Mouse (Mus musculus): ENCODE measurements around the gene Uhmk1. TPM values are rescaled to one million over a fixed set of nuclear protein-coding genes. Genes with fewer than 3 reads are reported as not detected.

Uhmk1 gene
- polyA plus RNA-seq, 1 experiment from 2014 or later, result 6.8 TPM

DNA sequence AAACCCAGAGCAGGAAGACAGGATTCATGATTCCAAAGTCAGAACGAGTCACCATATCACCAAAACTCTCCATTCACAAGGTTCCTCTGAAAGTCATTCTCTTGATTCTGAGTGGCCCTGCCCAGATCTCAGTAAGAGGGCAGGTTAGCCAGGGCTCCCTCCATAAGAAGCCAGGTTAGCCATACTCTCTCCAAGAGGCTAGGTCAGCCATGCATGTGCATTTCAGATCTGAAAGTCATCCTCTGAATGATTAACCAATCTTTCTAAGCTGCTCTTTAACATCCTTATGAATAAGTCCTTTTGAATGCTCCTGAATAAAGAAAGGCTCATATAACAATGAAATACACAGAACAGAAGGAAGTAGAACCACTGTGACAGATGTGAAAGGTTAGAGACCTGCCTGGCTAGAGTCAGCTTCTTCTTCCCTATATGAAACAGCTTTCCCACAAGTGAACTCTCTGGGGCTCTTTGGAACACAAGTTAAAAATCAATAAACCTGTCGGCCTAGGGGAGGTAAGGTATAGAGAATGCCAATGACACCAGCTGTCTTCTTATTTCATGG is 51.1 kb downstream of the Uhmk1 start:
- Histone ChIP-seq H3K27ac (ENCODE audit: low read length) (peak overlapping the region; percentile 4), H3K4me3 (ENCODE audit: low read length) (no peak overlapping the region), H3K9ac (ENCODE audit: low read length) (no peak overlapping the region), H3K36me3 (ENCODE audit: control insufficient read depth, insufficient read depth, low read length) (peaks cover 8% of the 10 kb centered on the region), H3K9me3 (ENCODE audit: control insufficient read depth, low read length) (no peaks in the 10 kb centered on the region), H3K4me2 (ENCODE audit: low read depth, low read length) (no peak overlapping the region), H3K27me3 (ENCODE audit: control insufficient read depth, insufficient read depth, low read depth, low read length) (no peaks in the 10 kb centered on the region), H3K4me1 (replicated peaks; ENCODE audit: control insufficient read depth, insufficient read depth, low read length) (0 out of 2 replicates have a peak, but pooled peaks cover 3% of the 10 kb centered on the region)
- WGBS, result 64% methylated on average over 2 of the region's 2 CpGs
- no peak for ATAC-seq (ENCODE audit: low read depth)

DNA sequence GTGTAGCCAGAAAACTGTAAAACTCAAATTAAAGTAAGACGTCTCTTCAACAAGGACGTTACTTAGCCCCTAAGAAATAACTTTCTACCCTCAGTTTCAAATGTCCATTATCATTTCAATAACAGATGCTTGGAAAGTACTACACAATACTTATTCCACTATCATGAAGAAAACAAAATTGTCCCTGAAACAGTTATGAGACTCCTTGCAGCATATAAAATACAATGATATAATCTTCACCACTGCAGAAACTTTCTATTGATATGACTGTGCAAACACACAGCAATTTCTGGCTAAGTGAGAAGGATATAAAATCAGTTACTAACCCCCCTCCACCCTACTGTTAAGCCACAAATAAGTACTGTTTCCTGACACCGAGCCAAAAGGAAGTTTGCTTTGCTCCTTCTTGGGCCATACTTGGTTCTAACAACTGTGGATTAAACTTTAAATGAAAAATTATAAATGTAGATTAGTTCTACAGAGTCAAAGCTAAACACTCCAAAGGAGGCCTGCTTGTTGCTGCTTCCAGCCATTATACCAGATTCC is 51.7 kb downstream of the Uhmk1 start:
- 77% methylated on average over 3 of the region's 3 CpGs for WGBS
- H3K27ac ChIP-seq (ENCODE audit: low read length), result peak overlapping the region; percentile 4

DNA sequence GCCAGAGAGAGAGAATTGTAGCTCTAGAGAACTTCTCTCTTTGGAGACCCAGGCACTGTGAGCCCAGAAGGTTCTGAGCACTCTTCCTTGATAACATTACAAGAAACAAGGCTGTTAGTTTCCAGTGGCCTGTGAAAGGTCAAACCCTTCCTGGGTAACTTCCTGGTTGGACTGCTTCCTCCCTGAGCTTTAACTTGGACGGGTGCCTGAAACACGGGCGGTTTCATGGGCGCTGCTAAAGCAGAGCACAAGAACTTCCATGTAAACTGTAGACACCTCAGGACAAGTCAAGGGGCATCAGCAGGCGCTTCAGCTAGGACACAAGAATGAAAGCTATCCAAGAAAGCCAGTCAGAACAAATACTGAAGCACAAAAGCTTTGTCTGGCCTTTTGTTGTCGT is 53.3 kb downstream of the Uhmk1 start:
- 52% methylated on average over 6 of the region's 6 CpGs for WGBS
- Histone ChIP-seq H3K9me3 (ENCODE audit: control insufficient read depth, low read length) (no peaks in the 10 kb centered on the region), H3K36me3 (ENCODE audit: control insufficient read depth, insufficient read depth, low read length) (peaks cover 15% of the 10 kb centered on the region), H3K27me3 (ENCODE audit: control insufficient read depth, insufficient read depth, low read depth, low read length) (no peaks in the 10 kb centered on the region), H3K4me1 (replicated peaks; ENCODE audit: control insufficient read depth, insufficient read depth, low read length) (0 out of 2 replicates have a peak, but pooled peaks cover 3% of the 10 kb centered on the region), H3K4me2 (ENCODE audit: low read depth, low read length) (no peak overlapping the region), H3K9ac (ENCODE audit: low read length) (no peak overlapping the region), H3K4me3 (ENCODE audit: low read length) (no peak overlapping the region), H3K27ac (ENCODE audit: low read length) (no peak overlapping the region)
- no peak for ATAC-seq (ENCODE audit: low read depth)

More for the DNA sequence above, 51.7 kb downstream of the Uhmk1 start:
- Histone ChIP-seq H3K4me3 (ENCODE audit: low read length) (no peak overlapping the region), H3K4me2 (ENCODE audit: low read depth, low read length) (no peak overlapping the region), H3K9me3 (ENCODE audit: control insufficient read depth, low read length) (no peaks in the 10 kb centered on the region), H3K4me1 (replicated peaks; ENCODE audit: control insufficient read depth, insufficient read depth, low read length) (0 out of 2 replicates have a peak, but pooled peaks cover 3% of the 10 kb centered on the region), H3K36me3 (ENCODE audit: control insufficient read depth, insufficient read depth, low read length) (peaks cover 8% of the 10 kb centered on the region), H3K9ac (ENCODE audit: low read length) (no peak overlapping the region), H3K27me3 (ENCODE audit: control insufficient read depth, insufficient read depth, low read depth, low read length) (no peaks in the 10 kb centered on the region)
- ATAC-seq (ENCODE audit: low read depth), result no peak

DNA sequence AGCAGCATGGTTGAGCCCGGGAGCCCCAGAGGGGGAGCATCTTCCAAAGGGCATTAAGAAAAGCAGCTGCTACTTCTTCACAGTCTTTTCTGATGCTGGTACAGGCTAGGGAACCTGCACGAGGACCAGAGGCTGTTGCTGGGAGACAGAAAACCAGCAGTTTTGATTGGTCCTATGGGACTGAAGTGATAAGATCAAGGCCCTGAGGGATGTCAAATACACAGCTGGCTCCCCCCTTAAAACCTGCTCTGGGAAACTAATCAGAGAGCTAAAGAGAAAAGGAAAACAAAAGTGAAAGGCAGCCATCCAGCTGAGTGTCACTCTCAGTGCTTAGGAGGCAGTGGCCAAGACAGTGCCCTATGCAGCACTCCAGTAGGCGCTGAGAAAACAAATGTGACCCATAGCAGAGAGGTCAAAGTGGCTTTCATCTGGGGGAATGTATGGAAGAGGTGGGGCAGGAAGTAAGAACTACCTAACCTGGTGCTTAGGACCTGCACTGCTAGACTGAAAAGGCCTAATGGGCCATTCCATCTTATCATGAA is 54.7 kb downstream of the Uhmk1 start:
- Histone ChIP-seq H3K9ac (ENCODE audit: low read length) (no peak overlapping the region), H3K9me3 (ENCODE audit: control insufficient read depth, low read length) (no peaks in the 10 kb centered on the region), H3K4me3 (ENCODE audit: low read length) (no peak overlapping the region), H3K27ac (ENCODE audit: low read length) (no peak overlapping the region), H3K27me3 (ENCODE audit: control insufficient read depth, insufficient read depth, low read depth, low read length) (no peaks in the 10 kb centered on the region), H3K4me2 (ENCODE audit: low read depth, low read length) (no peak overlapping the region), H3K36me3 (ENCODE audit: control insufficient read depth, insufficient read depth, low read length) (peaks cover 11% of the 10 kb centered on the region), H3K4me1 (replicated peaks; ENCODE audit: control insufficient read depth, insufficient read depth, low read length) (0 out of 2 replicates have a peak, but pooled peaks cover 3% of the 10 kb centered on the region)
- ATAC-seq (ENCODE audit: low read depth), result no peak
- WGBS, result 54% methylated on average over 3 of the region's 3 CpGs

DNA sequence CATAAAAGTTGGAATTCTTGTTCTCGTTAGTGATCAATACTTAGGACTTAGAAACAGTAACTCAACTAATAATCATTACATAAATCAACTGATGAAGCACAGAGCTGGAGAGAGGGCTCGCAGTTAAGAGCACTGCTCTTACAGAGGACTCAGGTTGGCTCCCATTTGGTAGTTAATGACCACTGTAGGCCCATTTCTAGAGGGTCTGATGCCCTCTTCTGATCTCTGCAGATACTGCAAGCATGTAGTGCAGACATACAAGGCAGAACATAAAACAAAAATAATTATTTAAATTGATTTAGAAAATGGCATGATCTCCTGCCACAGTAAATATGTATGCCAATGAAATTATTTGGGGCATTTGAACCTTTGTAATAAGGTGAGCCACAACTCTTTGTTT is 55.5 kb downstream of the Uhmk1 start:
- H3K9ac ChIP-seq (ENCODE audit: low read length), result no peak overlapping the region
- H3K9me3 ChIP-seq (ENCODE audit: control insufficient read depth, low read length), result no peaks in the 10 kb centered on the region
- H3K36me3 ChIP-seq (ENCODE audit: control insufficient read depth, insufficient read depth, low read length), result peaks cover 12% of the 10 kb centered on the region; the same call in 1 of the 2 replicates
- H3K4me3 ChIP-seq (ENCODE audit: low read length), result no peak overlapping the region
- ATAC-seq (ENCODE audit: low read depth), result no peak
- H3K27me3 ChIP-seq (ENCODE audit: control insufficient read depth, insufficient read depth, low read depth, low read length), result no peaks in the 10 kb centered on the region
- H3K4me2 ChIP-seq (ENCODE audit: low read depth, low read length), result no peak overlapping the region
- WGBS, result 88% methylated on average over 2 of the region's 2 CpGs
- no peak overlapping the region for H3K27ac ChIP-seq (ENCODE audit: low read length)
- 0 out of 2 replicates have a peak, but pooled peaks cover 3% of the 10 kb centered on the region for H3K4me1 ChIP-seq (replicated peaks; ENCODE audit: control insufficient read depth, insufficient read depth, low read length)

DNA sequence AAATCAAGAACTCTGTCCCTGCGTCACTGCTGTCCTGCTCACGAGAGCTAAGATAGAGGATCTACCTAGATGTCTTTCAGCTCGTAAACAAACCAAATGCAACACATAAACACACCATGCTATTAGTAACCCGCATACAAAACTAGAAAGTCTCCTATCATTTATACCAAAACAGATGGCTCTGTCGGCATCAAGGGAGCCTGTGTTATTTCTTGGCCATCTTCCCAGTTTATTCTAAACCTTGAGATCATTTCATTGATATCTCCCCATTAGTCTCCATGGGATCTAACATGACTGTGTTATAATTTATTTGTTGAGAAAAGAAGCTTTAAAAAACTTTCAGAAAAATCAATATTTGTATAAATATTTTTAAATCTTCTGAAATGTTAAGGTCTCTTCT is 59.4 kb downstream of the Uhmk1 start:
- 69% methylated on average over 5 of the region's 5 CpGs for WGBS
- ATAC-seq (ENCODE audit: low read depth), result no peak
- H3K36me3 ChIP-seq (ENCODE audit: control insufficient read depth, insufficient read depth, low read length), result peaks cover 12% of the 10 kb centered on the region; the same call in 1 of the 2 replicates

DNA sequence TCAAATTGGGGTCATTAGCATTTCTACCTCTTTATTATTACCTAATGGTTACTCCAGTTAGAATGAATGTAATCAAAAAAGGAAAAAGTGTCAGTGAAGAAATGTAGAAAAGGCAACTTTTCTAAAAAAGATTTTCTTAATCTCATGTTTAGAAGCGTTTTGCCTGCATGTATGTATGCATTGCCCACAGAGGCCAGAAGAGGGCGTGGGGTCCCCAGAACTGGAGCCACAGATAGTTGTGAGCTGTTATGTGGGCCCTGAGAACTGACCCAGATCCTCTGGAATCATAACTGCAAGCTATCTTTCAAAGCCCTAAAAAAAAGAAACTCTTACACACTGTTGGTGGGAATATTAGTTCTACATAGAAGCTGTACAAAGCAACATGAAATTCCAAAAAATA is 59.9 kb downstream of the Uhmk1 start:
- no peak overlapping the region for H3K9ac ChIP-seq (ENCODE audit: low read length)
- no peaks in the 10 kb centered on the region for H3K4me1 ChIP-seq (replicated peaks; ENCODE audit: control insufficient read depth, insufficient read depth, low read length)
- H3K27ac ChIP-seq (ENCODE audit: low read length), result no peak overlapping the region
- no peak overlapping the region for H3K4me2 ChIP-seq (ENCODE audit: low read depth, low read length)
- no peak overlapping the region for H3K4me3 ChIP-seq (ENCODE audit: low read length)
- H3K27me3 ChIP-seq (ENCODE audit: control insufficient read depth, insufficient read depth, low read depth, low read length), result no peaks in the 10 kb centered on the region
- 74% methylated on average over 2 of the region's 2 CpGs for WGBS
- peaks cover 12% of the 10 kb centered on the region; the same call in 1 of the 2 replicates for H3K36me3 ChIP-seq (ENCODE audit: control insufficient read depth, insufficient read depth, low read length)
- no peak for ATAC-seq (ENCODE audit: low read depth)
- no peaks in the 10 kb centered on the region for H3K9me3 ChIP-seq (ENCODE audit: control insufficient read depth, low read length)

More for the DNA sequence above, 59.4 kb downstream of the Uhmk1 start:
- no peaks in the 10 kb centered on the region for H3K27me3 ChIP-seq (ENCODE audit: control insufficient read depth, insufficient read depth, low read depth, low read length)
- no peak overlapping the region for H3K4me2 ChIP-seq (ENCODE audit: low read depth, low read length)
- H3K4me3 ChIP-seq (ENCODE audit: low read length), result no peak overlapping the region
- H3K4me1 ChIP-seq (replicated peaks; ENCODE audit: control insufficient read depth, insufficient read depth, low read length), result no peaks in the 10 kb centered on the region
- no peaks in the 10 kb centered on the region for H3K9me3 ChIP-seq (ENCODE audit: control insufficient read depth, low read length)
- H3K9ac ChIP-seq (ENCODE audit: low read length), result no peak overlapping the region
- no peak overlapping the region for H3K27ac ChIP-seq (ENCODE audit: low read length)

DNA sequence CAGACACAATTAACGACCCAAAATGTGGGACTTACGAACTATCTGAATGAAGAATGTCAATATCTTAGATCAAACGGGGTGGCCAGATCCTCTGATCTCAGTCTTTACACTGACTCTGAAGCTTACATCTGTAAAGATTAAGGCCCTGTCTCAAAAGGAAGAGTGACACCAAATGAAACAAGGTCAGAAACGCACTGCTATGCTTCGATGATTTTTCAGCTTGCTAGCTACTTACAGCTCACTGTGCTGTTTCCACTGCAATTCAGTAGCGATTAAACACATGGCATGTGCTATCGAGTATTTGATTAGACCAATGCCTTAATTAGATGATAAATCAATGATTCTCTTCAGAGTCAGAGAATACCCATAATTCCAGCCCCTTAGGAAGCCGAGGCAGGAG is 61.2 kb downstream of the Uhmk1 start:
- H3K9me3 ChIP-seq (ENCODE audit: control insufficient read depth, low read length), result no peaks in the 10 kb centered on the region
- H3K27me3 ChIP-seq (ENCODE audit: control insufficient read depth, insufficient read depth, low read depth, low read length), result no peaks in the 10 kb centered on the region
- peaks cover 17% of the 10 kb centered on the region; the same call in 1 of the 2 replicates for H3K36me3 ChIP-seq (ENCODE audit: control insufficient read depth, insufficient read depth, low read length)
- no peak for ATAC-seq (ENCODE audit: low read depth)
- no peak overlapping the region for H3K4me3 ChIP-seq (ENCODE audit: low read length)
- H3K9ac ChIP-seq (ENCODE audit: low read length), result no peak overlapping the region
- 75% methylated on average over 8 of the region's 8 CpGs for WGBS
- no peaks in the 10 kb centered on the region for H3K4me1 ChIP-seq (replicated peaks; ENCODE audit: control insufficient read depth, insufficient read depth, low read length)
- H3K4me2 ChIP-seq (ENCODE audit: low read depth, low read length), result no peak overlapping the region
- no peak overlapping the region for H3K27ac ChIP-seq (ENCODE audit: low read length)

DNA sequence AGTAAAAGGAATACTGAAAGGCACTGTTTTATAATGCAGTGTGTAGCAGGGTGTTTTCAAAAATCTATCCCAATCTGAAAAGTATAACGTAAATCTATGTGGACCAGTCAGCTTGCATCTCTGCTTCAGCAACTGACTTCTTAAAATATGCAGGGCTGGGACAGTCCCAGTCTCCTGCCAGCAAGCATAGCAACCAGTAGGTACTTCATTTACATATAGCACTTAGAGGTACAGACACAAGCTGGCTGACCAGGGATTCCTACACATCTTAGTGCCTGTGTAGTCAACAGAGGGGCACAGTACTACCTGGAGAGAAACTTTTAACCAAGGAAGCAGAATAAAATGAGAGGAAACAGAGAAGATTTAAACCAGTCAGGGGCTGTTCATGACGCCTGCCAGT is 62.6 kb downstream of the Uhmk1 start:
- Histone ChIP-seq H3K9ac (ENCODE audit: low read length) (no peak overlapping the region), H3K4me2 (ENCODE audit: low read depth, low read length) (no peak overlapping the region), H3K27ac (ENCODE audit: low read length) (no peak overlapping the region), H3K9me3 (ENCODE audit: control insufficient read depth, low read length) (no peaks in the 10 kb centered on the region), H3K4me3 (ENCODE audit: low read length) (no peak overlapping the region), H3K27me3 (ENCODE audit: control insufficient read depth, insufficient read depth, low read depth, low read length) (no peaks in the 10 kb centered on the region), H3K36me3 (ENCODE audit: control insufficient read depth, insufficient read depth, low read length) (peaks cover 12% of the 10 kb centered on the region; the same call in 1 of the 2 replicates), H3K4me1 (replicated peaks; ENCODE audit: control insufficient read depth, insufficient read depth, low read length) (peaks cover 4% of the 10 kb centered on the region)
- ATAC-seq (ENCODE audit: low read depth), result no peak
- 91% methylated on average over 2 of the region's 2 CpGs for WGBS

Measured in lung, embryonic 16.5 days (tissue).